Mouse (Mus musculus): ENCODE results near the gene Jmy.

The Jmy gene

DNA sequence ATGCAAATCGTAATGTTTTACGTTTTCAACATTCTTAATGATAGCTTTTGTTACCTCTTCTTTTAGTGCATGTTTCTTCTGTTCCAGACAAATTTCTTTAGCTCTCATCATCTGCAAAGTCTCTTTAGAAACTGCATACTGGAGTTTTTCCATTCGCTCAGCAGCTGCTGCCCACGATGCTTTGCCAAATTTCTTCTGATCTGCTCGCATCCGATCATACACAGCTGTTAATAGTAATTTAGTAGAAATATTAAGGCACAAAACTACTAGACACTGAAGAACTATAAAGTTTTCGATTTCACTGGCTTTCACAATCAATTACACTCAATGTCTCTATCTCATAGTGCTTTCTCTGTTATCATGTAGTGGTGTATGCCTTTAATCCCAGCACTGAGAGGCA is 40.0 kb downstream of the Jmy start:
- in situ Hi-C loops (cut with MboI) = no loop called here

DNA sequence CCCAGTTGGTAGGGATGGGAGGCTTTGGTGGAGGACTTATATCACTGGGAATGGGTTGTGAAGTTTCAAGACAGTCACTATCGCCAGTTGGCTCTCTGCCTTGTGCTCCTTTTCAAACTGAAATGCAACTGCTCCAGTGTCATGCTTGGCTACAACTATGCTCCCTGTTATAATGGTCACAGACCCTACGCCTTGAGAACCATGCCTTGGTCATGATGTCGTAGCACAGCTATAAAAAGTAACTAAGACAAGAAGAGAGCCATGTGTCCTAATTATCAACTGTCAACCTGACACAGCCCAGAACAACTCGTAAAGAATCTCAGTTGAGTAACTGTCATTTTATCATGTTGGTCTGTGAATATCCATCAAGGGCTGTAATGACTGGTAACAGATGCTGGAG is 41.0 kb downstream of the Jmy start:
- in situ Hi-C loops (cut with MboI) = no loop called here

DNA sequence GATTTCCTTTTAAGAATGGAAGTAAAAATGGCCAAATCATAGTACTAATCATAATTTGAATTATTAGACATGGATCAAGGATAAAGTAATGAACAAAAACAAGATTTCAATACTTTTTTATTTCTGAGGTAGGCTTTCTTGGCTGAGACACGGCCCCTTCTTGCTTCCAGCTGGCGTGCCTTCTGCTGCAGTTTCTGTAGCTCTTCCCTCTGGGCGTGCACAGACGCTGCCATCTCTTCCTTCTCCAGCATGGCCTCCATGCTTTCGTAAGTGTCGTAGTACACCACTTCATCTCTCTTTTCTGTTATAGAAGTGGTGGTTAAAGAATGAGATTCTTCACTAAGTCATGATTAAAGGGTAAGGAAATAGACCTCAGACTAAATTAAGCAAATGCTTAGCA is 46.3 kb downstream of the Jmy start:
- in situ Hi-C loops (cut with MboI) = no loop called here

DNA sequence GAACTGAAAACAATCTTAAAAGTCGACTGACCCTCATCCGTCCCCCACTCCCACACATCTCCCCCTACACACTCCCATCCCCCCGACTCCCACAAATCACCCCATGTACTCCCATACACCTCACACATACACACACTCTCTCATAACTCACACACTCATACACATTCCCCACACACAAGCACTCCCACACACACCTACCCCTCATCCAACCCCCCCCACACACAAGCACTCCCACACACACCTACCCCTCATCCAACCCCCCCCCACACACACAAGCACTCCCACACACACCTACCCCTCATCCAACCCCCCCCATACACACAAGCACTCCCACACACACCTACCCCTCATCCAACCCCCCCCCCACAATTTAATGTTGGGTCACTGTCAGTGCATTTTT is 59.4 kb downstream of the Jmy start:
- in situ Hi-C loops (cut with MboI) = no loop called here

DNA sequence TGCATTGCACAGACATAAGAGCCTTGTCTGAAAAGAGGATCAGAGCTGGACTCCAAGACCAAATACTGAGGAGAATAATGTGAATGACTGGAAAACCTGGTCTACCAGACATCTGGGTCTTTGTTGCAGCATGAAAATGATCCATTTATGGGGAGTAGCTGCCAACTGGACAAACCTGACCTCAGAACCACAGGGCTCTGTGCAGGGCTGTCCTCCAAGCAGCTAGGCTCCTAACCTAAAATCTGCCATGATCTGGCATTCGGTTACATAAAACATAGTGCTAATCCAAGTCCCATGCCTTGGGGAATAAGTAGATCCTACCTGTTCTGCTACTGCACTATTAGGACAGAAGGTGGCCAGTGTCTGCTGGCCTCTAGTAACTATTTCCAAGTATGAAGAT is 70.4 kb downstream of the Jmy start:
- in situ Hi-C loops (cut with MboI) = no loop called here

DNA sequence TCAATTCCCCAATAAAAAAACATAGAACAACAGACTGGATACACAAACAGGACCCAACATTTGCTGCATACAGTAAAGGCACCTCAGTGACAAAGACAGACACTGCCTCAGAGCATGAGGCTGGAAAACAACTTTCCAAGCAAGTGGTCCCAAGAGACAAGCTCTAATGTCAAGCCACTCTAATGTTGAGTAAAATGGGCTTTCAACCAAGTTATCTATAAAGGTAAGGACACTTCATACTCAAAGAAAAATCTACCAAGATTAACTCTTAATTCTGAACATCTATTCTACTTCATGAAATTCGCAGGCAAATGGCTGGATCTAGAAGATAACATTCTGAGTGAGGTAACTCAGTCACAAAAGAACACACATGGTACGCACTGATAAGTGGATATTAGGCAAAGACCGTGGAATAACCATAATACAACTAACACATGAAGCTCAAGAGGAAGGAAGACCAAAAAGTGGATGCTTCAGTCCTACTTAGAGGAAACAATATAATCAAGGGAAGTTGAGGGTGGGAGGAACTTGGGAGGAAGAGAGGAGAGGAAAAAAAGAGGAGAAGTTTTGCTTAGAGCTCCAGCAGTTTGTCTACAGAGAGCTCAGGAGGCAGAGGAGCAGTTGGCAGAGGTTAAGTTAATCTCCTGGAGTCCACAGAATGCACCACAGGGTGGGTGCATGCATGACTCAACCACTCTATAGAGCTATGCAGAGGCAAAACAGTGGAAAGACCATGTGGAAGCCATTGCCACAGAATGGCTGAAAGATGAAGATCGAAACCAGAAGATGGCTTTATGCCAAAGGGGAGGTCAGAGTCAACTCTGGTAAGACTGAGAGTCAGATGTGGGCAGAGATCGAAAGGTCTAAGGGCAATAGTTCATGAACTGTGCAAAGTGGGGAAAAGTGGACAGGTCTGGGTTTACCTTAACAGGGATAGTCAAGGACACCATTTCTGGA is 71.4 kb downstream of the Jmy start:
- in situ Hi-C loops (cut with MboI) = no loop called here

DNA sequence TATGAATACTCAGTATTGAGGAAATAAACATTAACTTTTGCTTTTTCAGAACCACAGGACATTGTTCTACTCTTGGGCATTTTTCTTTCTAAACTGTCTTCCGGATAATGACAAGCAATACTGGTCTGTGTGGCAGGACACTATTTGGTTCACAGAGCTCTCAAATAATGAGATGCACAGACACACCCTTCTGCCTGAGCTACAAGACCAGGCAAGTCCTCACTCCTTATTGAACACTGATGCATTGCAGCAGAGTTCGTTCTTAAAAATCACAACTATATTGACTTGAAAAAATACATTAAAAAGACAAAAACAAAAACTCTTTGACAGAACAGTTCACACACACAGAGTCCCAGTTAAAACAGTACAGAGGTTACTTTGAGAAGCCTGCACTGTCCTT is 76.4 kb downstream of the Jmy start:
- in situ Hi-C loops (cut with MboI) = no loop called here

DNA sequence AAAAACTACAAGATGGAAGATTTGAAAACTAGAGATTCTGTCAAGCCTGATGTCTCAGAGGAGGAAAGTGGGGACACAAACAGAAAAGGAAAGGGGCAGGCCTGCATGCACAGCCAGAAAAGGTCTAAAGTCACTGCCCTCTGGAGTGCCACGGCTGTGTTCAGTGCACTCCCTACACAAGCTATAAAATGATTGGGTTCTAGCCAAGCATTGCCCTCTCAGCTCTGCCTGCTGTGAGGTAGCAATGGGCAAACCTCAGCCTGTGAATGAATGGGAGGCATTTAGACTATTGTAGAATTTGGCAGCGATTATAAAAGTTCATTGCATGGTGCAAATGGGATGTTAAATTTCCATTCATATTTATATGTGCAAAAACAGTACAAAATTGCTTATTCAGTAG is 79.8 kb downstream of the Jmy start:
- in situ Hi-C loops (cut with MboI) = no loop called here

DNA sequence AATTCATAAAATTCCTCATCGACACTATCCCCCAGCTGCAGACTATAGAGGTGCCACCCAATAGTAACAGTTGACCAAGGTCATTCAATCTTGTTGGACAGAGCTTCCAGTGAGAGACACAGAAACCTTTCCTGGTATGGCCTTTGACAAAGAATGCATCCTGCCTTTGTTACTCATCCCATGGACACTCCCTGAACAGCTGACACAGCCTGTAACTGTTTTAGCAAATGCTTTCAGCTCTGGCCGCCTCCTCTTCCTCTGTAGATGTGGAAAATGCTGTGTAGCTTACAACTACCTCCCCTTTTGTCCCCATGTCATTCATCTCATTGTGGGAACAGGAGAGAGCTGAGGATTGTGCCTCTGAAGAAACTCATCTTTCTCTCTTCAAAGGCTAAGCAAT is 81.3 kb downstream of the Jmy start:
- in situ Hi-C loops (cut with MboI) = no loop called here

DNA sequence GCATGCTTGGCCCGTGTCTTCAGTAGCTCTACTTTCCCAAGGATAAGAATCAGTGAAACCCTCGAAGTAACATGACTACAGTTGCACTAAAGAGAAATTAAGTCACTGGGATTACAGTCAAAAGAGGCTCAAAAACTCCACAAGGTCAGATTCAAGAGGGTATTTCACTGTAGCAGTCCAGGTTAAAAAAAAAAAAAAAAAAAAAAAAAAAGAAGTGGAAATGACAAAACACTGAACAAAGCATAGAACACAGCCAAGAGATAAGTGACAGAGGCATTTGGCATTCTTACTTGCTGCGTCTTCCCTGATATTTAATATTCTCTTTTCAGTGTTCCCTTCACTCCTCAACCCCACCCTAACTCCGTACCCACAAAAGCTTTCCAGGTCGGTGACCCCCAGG is 84.6 kb downstream of the Jmy start:
- in situ Hi-C loops (cut with MboI) = no loop called here

DNA sequence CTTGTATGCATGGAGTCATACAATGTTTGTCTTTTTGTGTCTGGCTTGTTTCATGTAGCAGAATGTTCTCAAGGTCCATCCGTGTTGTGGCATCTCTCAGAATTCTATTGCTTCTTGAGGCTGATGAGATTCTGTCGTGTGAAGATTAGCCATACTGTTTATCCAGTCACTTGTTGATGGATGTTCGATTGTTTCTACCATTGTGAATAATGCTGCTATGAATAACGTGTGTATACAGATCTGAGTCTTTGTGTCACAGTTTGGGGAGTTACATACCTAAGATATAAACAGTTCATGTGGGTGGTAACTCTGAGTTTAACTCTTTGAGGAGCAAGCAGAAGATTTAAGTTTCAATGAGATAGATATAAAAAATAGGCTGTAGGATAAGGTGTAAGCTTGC is 89.3 kb downstream of the Jmy start:
- in situ Hi-C loops (cut with MboI) = no loop called here

DNA sequence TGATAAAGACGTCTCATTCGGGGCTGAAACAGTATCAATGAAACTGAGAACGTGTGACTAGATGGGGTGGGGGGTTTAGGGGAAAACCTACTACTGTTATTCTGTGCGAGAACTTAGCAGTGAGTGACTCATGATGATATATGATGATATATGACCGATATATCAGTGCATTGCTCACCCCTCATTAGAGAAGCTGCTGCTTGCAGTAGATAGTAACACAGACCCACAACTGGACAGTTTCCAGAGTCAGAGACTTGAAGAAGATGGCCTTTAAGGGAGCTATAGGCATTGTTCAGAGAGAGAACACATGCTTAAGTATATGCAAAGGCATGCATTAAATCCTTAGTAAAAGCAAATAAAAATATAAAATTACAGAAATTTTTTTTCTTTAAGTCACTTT is 92.8 kb downstream of the Jmy start:
- in situ Hi-C loops (cut with MboI) = no loop called here

DNA sequence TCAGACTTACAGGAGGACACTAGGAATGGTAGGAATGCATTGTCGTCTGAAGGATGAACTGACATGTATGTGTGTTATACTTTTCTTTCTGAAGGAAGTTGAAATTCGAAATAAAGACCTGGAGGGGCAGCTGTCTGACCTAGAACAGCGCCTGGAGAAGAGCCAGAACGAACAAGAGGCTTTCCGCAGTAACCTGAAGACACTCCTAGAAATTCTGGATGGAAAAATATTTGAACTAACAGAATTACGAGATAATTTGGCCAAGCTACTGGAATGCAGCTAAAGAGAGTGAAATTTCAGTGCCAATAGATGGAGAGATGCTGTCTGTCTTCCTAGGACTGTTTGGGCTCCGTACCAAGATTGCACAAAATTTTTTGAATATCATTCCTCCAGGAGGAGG is 97.7 kb downstream of the Jmy start:
- in situ Hi-C loops (cut with MboI) = no loop called here

DNA sequence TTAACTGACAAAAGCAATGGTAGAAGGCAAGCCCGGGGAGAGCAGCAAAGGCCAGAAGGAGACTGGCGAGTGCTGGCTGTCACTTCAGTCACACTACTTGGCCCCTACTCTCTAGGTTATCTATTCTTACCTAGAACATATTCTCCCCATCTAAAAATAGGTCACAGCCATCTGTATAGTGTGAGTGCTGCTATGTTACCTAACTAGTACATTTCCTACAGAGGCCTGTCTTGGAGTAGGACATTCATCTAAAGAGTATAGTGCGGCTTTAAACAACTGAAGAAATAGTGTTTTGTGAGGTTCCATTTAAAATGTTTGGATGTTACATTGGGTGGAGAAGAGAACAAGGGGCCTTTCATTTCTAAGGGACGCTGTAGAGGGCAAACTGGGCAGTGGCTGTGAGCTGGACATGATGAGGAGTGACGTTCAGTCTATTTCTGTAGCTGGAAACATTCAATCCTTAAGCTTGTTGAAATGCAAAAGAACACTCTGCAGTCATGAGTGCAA is 99.8 kb downstream of the Jmy start:
- in situ Hi-C loops (cut with MboI) = no loop called here

DNA sequence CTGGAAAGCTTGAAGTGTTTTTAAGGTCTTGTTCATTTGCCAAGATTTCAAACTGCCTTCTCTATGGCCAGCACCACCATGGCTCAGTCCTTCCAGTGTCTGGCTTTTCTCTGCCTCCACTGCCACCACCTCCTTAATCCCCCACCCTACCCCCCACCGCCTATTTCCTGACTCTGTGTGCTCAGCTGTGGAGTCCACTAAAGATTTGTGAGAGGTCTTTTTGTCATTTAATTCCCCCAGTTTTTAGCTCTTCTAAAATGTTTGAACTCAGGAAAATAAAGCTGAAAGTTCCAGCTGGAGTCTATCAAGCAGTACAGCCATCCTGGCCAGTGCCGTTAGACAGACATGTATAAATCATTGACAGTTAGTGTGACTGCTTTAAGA is 110.4 kb downstream of the Jmy start:
- in situ Hi-C loops (cut with MboI) = no loop called here

DNA sequence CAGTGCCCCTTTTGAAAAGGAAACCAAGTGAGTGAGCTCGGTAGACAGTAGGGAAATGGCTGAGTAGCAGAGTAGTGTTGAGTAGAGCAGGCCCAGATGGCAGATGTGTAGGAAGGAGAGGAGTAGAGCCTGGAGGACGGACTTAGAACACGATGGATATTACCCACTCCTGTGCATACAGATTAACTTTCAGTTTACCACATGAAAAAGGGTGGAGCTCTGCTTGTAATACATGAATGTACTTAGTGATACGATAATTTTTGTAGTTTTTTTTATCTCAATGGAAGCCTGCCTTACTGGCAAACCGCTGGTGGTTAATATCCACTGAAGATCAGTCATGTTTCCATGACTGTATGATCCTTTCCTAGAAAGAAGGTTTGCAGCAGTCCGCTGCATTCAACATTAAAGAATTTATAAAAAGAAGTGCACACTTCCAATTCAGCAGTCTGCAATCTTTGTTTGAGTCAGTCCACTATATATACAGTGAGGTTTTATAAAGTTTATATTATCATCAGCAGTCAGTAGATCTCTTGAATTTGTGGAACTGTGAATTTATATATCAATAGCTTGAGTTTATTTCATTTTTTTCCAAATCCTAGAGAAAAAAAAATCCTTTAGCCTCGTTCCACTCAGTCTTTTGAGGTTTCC is 110.9 kb downstream of the Jmy start:
- in situ Hi-C loops (cut with MboI) = no loop called here

DNA sequence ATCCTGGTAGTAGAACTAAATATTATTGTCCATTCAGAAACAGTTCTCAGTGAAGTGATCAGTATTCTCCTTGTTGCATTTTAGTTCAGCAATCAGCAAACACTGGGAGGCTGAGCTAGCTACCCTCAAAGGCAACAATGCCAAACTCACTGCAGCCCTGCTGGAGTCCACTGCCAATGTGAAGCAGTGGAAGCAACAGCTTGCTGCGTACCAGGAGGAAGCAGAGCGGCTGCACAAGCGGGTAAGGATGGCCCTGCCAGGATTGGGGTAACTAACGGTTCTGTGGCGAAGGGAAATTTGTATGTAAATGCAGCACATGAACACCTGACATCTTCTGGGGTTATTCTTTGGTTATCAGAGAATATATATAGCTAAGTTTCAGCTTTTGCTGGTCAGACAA is 112.2 kb downstream of the Jmy start:
- in situ Hi-C loops (cut with MboI) = no loop called here

DNA sequence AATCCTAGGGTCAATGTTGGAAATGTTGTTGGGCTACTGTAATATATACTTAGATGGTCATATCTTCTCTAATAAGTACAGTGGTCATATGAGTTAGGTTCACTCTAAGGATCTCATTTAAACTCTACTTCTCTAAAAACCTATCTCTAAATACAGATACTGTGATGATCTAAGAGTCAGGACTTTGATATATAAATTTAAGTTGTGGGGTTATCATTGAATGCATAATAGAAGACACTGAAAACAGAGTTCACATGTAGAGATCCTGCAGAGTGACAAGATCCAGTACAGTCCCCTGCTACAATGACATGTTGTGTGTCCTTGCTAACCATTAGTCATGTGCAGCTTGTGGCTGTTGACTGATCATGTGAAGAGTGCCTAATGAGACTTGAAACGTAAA is 114.5 kb downstream of the Jmy start:
- in situ Hi-C loops (cut with MboI) = no loop called here

DNA sequence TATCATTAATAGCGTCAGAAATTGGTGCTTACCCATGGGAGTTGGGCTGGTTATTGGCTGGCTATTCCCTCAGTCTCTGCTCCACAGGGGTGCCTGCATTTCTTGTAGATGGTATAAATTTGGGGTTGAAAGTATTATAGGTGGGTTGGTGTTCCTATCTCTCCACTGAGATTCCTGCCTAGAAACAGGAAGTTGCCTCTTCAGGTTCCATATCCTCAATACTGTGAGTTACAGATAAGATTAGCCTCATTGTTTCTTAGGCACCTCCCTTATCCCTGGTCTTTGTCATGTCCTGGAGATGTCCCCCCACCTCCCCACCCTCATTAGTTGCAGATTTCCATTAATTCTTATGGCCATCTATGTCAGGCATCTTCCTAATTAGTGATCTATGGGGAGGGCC is 115.1 kb downstream of the Jmy start:
- in situ Hi-C loops (cut with MboI) = no loop called here

DNA sequence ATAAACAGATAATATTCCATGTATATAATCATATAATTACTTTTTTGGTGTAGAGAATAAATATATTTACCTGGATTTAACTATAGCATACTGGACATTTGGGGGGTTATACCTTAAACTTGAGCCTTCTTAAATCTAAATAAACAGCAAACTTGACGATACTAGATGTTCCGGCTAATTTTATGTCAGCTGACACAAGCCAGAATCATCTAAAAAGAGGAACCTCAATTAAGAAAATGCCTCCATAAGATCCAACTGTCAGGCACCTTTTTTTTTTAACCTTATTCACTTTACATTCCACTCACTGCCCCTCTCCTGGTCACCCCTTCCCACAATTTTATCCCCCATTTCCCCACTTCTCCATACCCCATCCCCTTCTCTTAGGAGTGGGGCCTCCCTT is 116.0 kb downstream of the Jmy start:
- in situ Hi-C loops (cut with MboI) = no loop called here

DNA sequence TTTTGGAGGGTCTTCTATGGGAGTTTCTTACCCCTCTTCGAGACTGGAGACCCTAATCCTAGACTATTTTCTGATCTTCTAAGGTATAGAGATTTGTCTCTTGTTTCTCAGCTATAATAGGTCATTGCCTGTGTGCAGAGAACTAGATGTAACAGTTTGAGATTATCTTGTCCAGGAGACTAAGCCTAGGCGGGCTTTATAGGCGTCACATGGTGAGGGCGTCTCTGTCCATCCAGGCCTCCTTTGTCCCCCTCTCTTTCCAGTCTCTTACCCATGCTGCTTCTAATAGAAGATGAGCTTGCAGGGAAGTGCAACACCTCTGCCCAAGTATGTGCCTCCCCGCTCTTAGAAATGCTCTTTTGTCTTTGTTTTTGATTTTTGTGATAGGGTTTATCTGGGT is 116.5 kb downstream of the Jmy start:
- in situ Hi-C loops (cut with MboI) = no loop called here

DNA sequence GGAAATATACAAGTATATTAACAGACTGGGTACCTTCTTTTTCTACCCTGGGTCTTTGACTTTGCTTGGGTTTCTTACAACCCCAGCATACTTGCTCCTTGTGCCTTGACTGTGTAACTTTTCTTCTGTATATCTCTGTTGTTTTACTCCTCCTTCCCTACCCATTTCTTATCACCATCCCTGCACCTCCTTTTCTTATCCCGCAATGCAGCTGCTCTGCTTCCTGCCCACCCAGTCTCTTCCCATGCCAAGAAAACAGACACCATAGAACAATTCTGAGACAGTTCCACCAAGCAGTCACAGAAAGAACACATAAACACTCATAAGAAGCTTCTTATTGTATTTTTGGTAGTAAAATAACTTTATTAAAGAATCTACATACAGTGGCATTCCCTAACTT is 118.3 kb downstream of the Jmy start:
- in situ Hi-C loops (cut with MboI) = no loop called here

DNA sequence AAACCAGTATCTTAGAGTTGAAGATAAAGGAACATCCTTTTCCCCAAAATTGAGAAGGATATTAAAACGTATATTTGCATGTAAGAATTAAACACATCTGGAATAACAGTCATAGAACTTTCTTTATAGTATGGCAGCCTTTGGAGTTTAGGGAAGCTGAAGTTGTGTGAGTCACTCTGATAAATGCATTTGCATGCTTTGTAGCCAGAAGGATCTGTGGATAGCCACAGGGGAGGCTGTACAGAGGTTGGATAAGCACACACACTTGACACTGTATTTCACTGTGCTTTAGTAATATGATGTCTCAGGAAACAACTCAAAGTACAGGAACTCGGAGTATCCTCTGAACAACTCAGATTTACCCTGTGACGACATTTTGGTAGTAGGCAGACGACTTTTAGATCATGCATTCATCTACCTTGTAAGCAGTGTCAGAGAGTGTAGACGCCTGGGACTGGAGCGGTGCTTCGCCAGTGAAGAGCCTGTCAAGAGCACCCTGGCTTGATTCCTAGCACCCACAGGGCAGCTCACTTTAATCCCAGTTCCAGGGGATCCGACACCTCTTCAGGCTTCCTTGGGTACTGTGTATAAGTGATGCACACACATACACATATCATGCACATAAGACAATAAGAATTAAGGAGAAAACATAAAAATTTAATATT is 119.1 kb downstream of the Jmy start:
- in situ Hi-C loops (cut with MboI) = no loop called here

Data from mature B cell (primary cell).